Mouse (Mus musculus): ENCODE results near the gene Ncapd2.
A peak's percentile ranks its signal among the peaks of the same experiment; 100 is the strongest.

Gene Ncapd2

GRCm38 (mm10) chr6:125213715-125214114 is 22.2 kb upstream of the Ncapd2 start:
- no peak for DNase-seq

- no peak for DNase-seq
These were observed 21.6 kb upstream of the Ncapd2 start for GRCm38 (mm10) chr6:125213129-125213528.

- no peak for DNase-seq
These were observed 21.1 kb upstream of the Ncapd2 start for GRCm38 (mm10) chr6:125212621-125213020.

- no peak for DNase-seq
These were observed 18.9 kb upstream of the Ncapd2 start for GRCm38 (mm10) chr6:125210436-125210835.

GRCm38 (mm10) chr6:125197166-125197565 is 5.7 kb upstream of the Ncapd2 start:
- no peak for DNase-seq

GRCm38 (mm10) chr6:125196301-125196700 is 4.8 kb upstream of the Ncapd2 start:
- DNase-seq: no peak

- no peak for DNase-seq
These were observed 4.1 kb upstream of the Ncapd2 start for GRCm38 (mm10) chr6:125195541-125196075.

GRCm38 (mm10) chr6:125193390-125193789 is 1.9 kb upstream of the Ncapd2 start:
- DNase-seq: no peak

GRCm38 (mm10) chr6:125192841-125193240 is 1.3 kb upstream of the Ncapd2 start:
- no peak for DNase-seq

- peak; percentile 96 for DNase-seq
These were observed 664 bp upstream of the Ncapd2 start for GRCm38 (mm10) chr6:125192016-125192714.

GRCm38 (mm10) chr6:125190816-125191215 is 685 bp downstream of the Ncapd2 start:
- no peak for DNase-seq

GRCm38 (mm10) chr6:125186203-125186602 is 5.3 kb downstream of the Ncapd2 start:
- no peak for DNase-seq

- no peak for DNase-seq
These were observed 9.4 kb downstream of the Ncapd2 start for GRCm38 (mm10) chr6:125182133-125182532.

GRCm38 (mm10) chr6:125179601-125180000 is 11.9 kb downstream of the Ncapd2 start:
- no peak for DNase-seq

GRCm38 (mm10) chr6:125175469-125175868 is 16.0 kb downstream of the Ncapd2 start:
- DNase-seq: no peak

GRCm38 (mm10) chr6:125173256-125173655 is 18.2 kb downstream of the Ncapd2 start:
- DNase-seq: no peak

GRCm38 (mm10) chr6:125172474-125172873 is 19.0 kb downstream of the Ncapd2 start:
- no peak for DNase-seq

GRCm38 (mm10) chr6:125170194-125170593 is 21.3 kb downstream of the Ncapd2 start:
- no peak for DNase-seq

GRCm38 (mm10) chr6:125168086-125168485 is 23.4 kb downstream of the Ncapd2 start:
- DNase-seq: no peak

GRCm38 (mm10) chr6:125166861-125167650 is 24.4 kb downstream of the Ncapd2 start:
- peak; percentile 41 for DNase-seq

GRCm38 (mm10) chr6:125166051-125166751 is 25.3 kb downstream of the Ncapd2 start, which contains the start of gene Gapdh:
Gene Gapdh (minus strand): TSS chr6:125166467.
- peak; percentile 84 for DNase-seq

GRCm38 (mm10) chr6:125165328-125165891 is 26.1 kb downstream of the Ncapd2 start:
- DNase-seq: peak; percentile 98
